12 mouse cellular contexts compared by ENCODE assay signal in the genomic region with DNA sequence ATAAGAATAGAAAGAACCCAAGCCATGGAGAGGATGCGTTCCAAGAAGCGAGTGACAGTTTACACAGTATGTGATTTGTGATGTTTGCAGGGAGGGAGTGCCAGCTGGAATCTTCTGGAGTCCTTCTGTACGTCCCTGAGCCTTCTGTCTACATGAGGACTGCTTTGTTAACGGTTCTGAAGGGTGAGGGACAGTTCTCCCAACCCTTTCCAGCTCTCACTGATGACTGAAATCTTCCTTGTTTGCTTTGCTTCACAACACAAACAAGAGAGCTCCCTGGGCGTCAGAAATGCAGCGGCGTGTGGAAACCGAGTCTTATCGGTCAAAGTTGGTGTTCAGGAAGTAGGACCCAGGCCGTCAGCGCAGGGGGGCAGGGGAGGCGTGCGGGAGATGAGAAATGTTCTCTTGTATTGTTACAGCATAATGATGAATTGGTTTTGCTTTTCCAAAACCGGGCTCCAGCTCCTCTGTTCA.
A peak's percentile ranks its signal among the peaks of the same experiment; 100 is the strongest.
DNase-seq lines count a peak whose midpoint lies in the region; ATAC-seq and TF ChIP-seq lines count a peak whose summit lies in the region.
"Had no signal": no experiment of that assay in that cellular context is flagged by ENCODE, and none has a peak within 500 bp of the region (broad histone marks: within the 10 kb centered on the region; RNA-seq: fewer than 3 reads in every experiment).

No protein-coding gene starts in this region.

- 0 out of 2 replicates have a peak overlapping the region, but pooled peaks have one; percentile 11 for H3K27ac ChIP-seq in intestine, embryonic 14.5 days (ENCODE audit: low read depth)
- H3K27ac ChIP-seq in intestine, embryonic 16.5 days (ENCODE audit: low read length), result no peak overlapping the region
- 0 out of 2 replicates have a peak overlapping the region, but pooled peaks have one; percentile 39 for H3K27ac ChIP-seq in neural tube, embryonic 14.5 days (ENCODE audit: low read depth, low read length)
- H3K27ac ChIP-seq in neural tube, embryonic 15.5 days (replicated peaks), result no peak overlapping the region
- no peak overlapping the region for H3K27ac ChIP-seq in liver, postnatal 0 days (ENCODE audit: low read depth)
- H3K27ac ChIP-seq in stomach, embryonic 16.5 days (ENCODE audit: low read length), result no peak overlapping the region
- H3K27ac ChIP-seq: embryonic facial prominence, embryonic 13.5 days; liver, embryonic 14.5 days; neural tube, embryonic 12.5 days had no signal

- ATAC-seq in intestine, embryonic 14.5 days (replicated peaks; ENCODE audit: low FRiP score, low TSS enrichment, low read depth), result no peak
- no peak for ATAC-seq in intestine, embryonic 16.5 days
- ATAC-seq in neural tube, embryonic 14.5 days (ENCODE audit: low read depth), result no peak
- ATAC-seq in neural tube, embryonic 15.5 days (ENCODE audit: low FRiP score), result no peak
- ATAC-seq in liver, postnatal 0 days, result no peak
- ATAC-seq in stomach, embryonic 16.5 days (ENCODE audit: insufficient read depth, low FRiP score), result no peak

- no peak for TF ChIP-seq CTCF in liver, postnatal 0 days (IDR thresholded peaks at IDR 0.05; ENCODE audit: low read depth)

- no peak for TF ChIP-seq EP300 in liver, postnatal 0 days (IDR thresholded peaks at IDR 0.05; ENCODE audit: low read depth)

- peaks cover 4% of the 10 kb centered on the region; the same call in 1 of the 2 replicates for H3K4me1 ChIP-seq in intestine, embryonic 14.5 days (replicated peaks; ENCODE audit: control insufficient read depth, insufficient read depth, low read length)
- no peaks in the 10 kb centered on the region for H3K4me1 ChIP-seq in intestine, embryonic 16.5 days (ENCODE audit: control insufficient read depth, insufficient read depth, low read length)
- no peaks in the 10 kb centered on the region for H3K4me1 ChIP-seq in neural tube, embryonic 14.5 days (ENCODE audit: control insufficient read depth, insufficient read depth, low read length)
- peaks cover 9% of the 10 kb centered on the region for H3K4me1 ChIP-seq in neural tube, embryonic 15.5 days
- H3K4me1 ChIP-seq in liver, postnatal 0 days (ENCODE audit: insufficient read depth), result no peaks in the 10 kb centered on the region
- no peaks in the 10 kb centered on the region for H3K4me1 ChIP-seq in stomach, embryonic 16.5 days (ENCODE audit: control insufficient read depth, insufficient read depth, low read length)
- H3K4me1 ChIP-seq: embryonic facial prominence, embryonic 13.5 days had no signal

- no peaks in the 10 kb centered on the region for H3K27me3 ChIP-seq in intestine, embryonic 14.5 days (replicated peaks; ENCODE audit: control insufficient read depth, insufficient read depth, low read length)
- no peaks in the 10 kb centered on the region for H3K27me3 ChIP-seq in intestine, embryonic 16.5 days (replicated peaks; ENCODE audit: control insufficient read depth, insufficient read depth, low read length)
- no peaks in the 10 kb centered on the region for H3K27me3 ChIP-seq in neural tube, embryonic 14.5 days (ENCODE audit: control insufficient read depth, insufficient read depth, low read length)
- H3K27me3 ChIP-seq in neural tube, embryonic 15.5 days (replicated peaks), result no peaks in the 10 kb centered on the region
- H3K27me3 ChIP-seq in liver, postnatal 0 days (ENCODE audit: insufficient read depth, low read length), result no peaks in the 10 kb centered on the region
- H3K27me3 ChIP-seq in stomach, embryonic 16.5 days (ENCODE audit: control insufficient read depth, insufficient read depth, low read length), result no peaks in the 10 kb centered on the region
- H3K27me3 ChIP-seq: embryonic facial prominence, embryonic 13.5 days; neural tube, embryonic 12.5 days had no signal

- H3K36me3 ChIP-seq in intestine, embryonic 14.5 days (ENCODE audit: control insufficient read depth, insufficient read depth, low read length), result no peaks in the 10 kb centered on the region
- H3K36me3 ChIP-seq in intestine, embryonic 16.5 days (ENCODE audit: control insufficient read depth, insufficient read depth, low read length), result no peaks in the 10 kb centered on the region
- H3K36me3 ChIP-seq in neural tube, embryonic 14.5 days (ENCODE audit: control insufficient read depth, insufficient read depth, low read length), result no peaks in the 10 kb centered on the region
- no peaks in the 10 kb centered on the region for H3K36me3 ChIP-seq in neural tube, embryonic 15.5 days
- H3K36me3 ChIP-seq in liver, postnatal 0 days (replicated peaks; ENCODE audit: insufficient read depth, low read length), result no peaks in the 10 kb centered on the region
- no peaks in the 10 kb centered on the region for H3K36me3 ChIP-seq in stomach, embryonic 16.5 days (ENCODE audit: control insufficient read depth, insufficient read depth, low read length)
- H3K36me3 ChIP-seq: embryonic facial prominence, embryonic 13.5 days; neural tube, embryonic 12.5 days had no signal

- WGBS in intestine, embryonic 14.5 days, result 43% methylated on average over 14 of the region's 14 CpGs
- 31% methylated on average over 14 of the region's 14 CpGs for WGBS in intestine, embryonic 16.5 days
- 37% methylated on average over 14 of the region's 14 CpGs for WGBS in neural tube, embryonic 14.5 days
- 35% methylated on average over 14 of the region's 14 CpGs for WGBS in neural tube, embryonic 15.5 days
- WGBS in liver, postnatal 0 days (ENCODE audit: insufficient replicate concordance), result 44% methylated on average over 14 of the region's 14 CpGs
- 35% methylated on average over 14 of the region's 14 CpGs for WGBS in stomach, embryonic 16.5 days

- no peak for DNase-seq in intestine, embryonic 14.5 days (ENCODE audit: low spot score)
- DNase-seq in liver, postnatal 0 days, result peak; percentile 35
- DNase-seq in urinary bladder, postnatal 36 days (ENCODE audit: low spot score in 2 of 2), result no peak
- DNase-seq in ovary, postnatal 10 days (ENCODE audit: low spot score), result no peak
- DNase-seq: cerebellum, adult 9-11 months had no signal

- H3K9ac ChIP-seq in intestine, embryonic 14.5 days (ENCODE audit: low read length), result no peak overlapping the region
- H3K9ac ChIP-seq in intestine, embryonic 16.5 days (ENCODE audit: low read depth, low read length), result no peak overlapping the region
- H3K9ac ChIP-seq in neural tube, embryonic 14.5 days (replicated peaks; ENCODE audit: low read depth, low read length), result no peak overlapping the region
- H3K9ac ChIP-seq in neural tube, embryonic 15.5 days (replicated peaks), result no peak overlapping the region
- H3K9ac ChIP-seq in liver, postnatal 0 days (replicated peaks), result no peak overlapping the region
- 0 out of 2 replicates have a peak overlapping the region, but pooled peaks have one; percentile 18 for H3K9ac ChIP-seq in stomach, embryonic 16.5 days (ENCODE audit: low read length)
- H3K9ac ChIP-seq: embryonic facial prominence, embryonic 13.5 days; liver, embryonic 14.5 days; neural tube, embryonic 12.5 days had no signal

- no peaks in the 10 kb centered on the region for H3K9me3 ChIP-seq in intestine, embryonic 14.5 days (ENCODE audit: control insufficient read depth, low read length)
- H3K9me3 ChIP-seq in intestine, embryonic 16.5 days (ENCODE audit: control insufficient read depth, low read length), result no peaks in the 10 kb centered on the region
- H3K9me3 ChIP-seq in neural tube, embryonic 14.5 days (ENCODE audit: control insufficient read depth, low read length), result no peaks in the 10 kb centered on the region
- no peaks in the 10 kb centered on the region for H3K9me3 ChIP-seq in neural tube, embryonic 15.5 days (replicated peaks)
- H3K9me3 ChIP-seq in liver, postnatal 0 days (ENCODE audit: low read length), result no peaks in the 10 kb centered on the region
- H3K9me3 ChIP-seq in stomach, embryonic 16.5 days (replicated peaks; ENCODE audit: control insufficient read depth, low read length), result no peaks in the 10 kb centered on the region
- H3K9me3 ChIP-seq: embryonic facial prominence, embryonic 13.5 days; neural tube, embryonic 12.5 days had no signal

- H3K4me3 ChIP-seq in intestine, embryonic 14.5 days (ENCODE audit: low read depth, low read length), result no peak overlapping the region
- no peak overlapping the region for H3K4me3 ChIP-seq in intestine, embryonic 16.5 days (ENCODE audit: low read length)
- no peak overlapping the region for H3K4me3 ChIP-seq in neural tube, embryonic 14.5 days (ENCODE audit: low read depth, low read length)
- no peak overlapping the region for H3K4me3 ChIP-seq in neural tube, embryonic 15.5 days (replicated peaks)
- H3K4me3 ChIP-seq in liver, postnatal 0 days (ENCODE audit: low read depth, low read length), result no peak overlapping the region
- no peak overlapping the region for H3K4me3 ChIP-seq in stomach, embryonic 16.5 days (replicated peaks; ENCODE audit: low read length)
- H3K4me3 ChIP-seq: embryonic facial prominence, embryonic 13.5 days; neural tube, embryonic 12.5 days had no signal

- no peak overlapping the region for H3K4me2 ChIP-seq in intestine, embryonic 14.5 days (ENCODE audit: low read length)
- no peak overlapping the region for H3K4me2 ChIP-seq in intestine, embryonic 16.5 days (ENCODE audit: low read depth, low read length)
- H3K4me2 ChIP-seq in neural tube, embryonic 14.5 days (ENCODE audit: low read depth, low read length), result no peak overlapping the region
- no peak overlapping the region for H3K4me2 ChIP-seq in neural tube, embryonic 15.5 days
- H3K4me2 ChIP-seq in liver, postnatal 0 days (ENCODE audit: low read depth, low read length), result peak overlapping the region; percentile 36
- no peak overlapping the region for H3K4me2 ChIP-seq in stomach, embryonic 16.5 days (ENCODE audit: low read depth, low read length)
- H3K4me2 ChIP-seq: embryonic facial prominence, embryonic 13.5 days; neural tube, embryonic 12.5 days had no signal

Comparison
In these comparisons a context has a peak if more than half of its experiments do, and no peak if none do; other contexts are left out.
1. H3K27ac ChIP-seq: peak in intestine, embryonic 14.5 days (single experiment) and neural tube, embryonic 14.5 days (single experiment); none in intestine, embryonic 16.5 days (single experiment), neural tube, embryonic 15.5 days (single experiment), liver, postnatal 0 days (single experiment) and stomach, embryonic 16.5 days (single experiment).